Mouse (Mus musculus) kidney, postnatal 14 days (tissue): ENCODE measurements around the gene Fzd4.
A peak's percentile ranks its signal among the peaks of the same experiment; 100 is the strongest.

Experiments
- DNase-seq: peaks from one replicate; pipeline ENCODE4 v3.0.0; 2022; ENCODE audit warnings: mixed read lengths

Fzd4 gene

GRCm38 (mm10) chr7:89401136-89401858 lies 2.9 kb upstream of the Fzd4 start:
- DNase-seq, result no peak

- DNase-seq, result peak; percentile 60
Observed at GRCm38 (mm10) chr7:89401936-89402335, 2.2 kb upstream of the Fzd4 start.

DNA sequence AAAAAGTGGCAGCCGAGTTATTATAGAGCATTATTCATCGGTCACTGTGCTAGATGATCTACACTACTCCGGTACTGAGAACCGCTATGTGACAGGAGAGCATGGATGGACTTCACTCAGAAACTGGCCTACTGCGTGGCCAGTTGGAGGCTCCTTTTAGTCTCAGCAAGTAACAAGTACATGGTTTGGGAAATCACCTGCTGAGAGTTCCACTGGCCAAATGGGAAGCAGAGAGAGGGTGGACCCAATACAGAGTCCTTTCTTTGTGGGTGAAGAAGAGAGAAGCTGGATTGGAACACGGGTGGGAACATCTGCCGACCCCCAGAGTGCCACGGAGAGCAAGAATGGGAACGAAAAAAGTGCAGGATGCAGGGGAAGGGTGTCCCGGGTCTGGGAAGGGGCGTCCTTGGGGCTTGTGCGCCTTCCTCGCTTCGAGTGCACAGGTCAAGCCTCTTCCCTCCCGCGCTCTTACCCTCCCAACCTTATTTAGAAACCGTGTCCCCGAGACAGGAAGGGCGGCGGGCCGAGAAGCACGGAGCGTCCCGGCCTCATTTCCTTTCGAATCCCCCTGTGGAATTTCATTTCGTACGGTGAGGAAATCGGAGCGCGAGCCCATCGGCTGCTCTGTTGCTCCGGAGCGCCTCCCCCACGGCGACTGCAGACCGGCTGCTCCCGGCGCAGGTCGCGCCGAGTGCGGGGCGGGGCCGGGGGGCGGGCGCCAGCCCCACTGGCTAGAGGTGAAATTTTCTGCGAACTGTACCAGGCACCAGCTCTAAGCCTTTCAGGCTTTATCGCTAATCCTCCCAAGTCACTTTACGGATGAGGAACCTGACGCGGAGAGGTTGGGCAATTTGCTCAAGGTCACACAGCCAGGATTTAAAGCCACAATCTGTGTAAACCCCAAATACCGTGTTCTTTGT lies 842 bp upstream of the Fzd4 start:
- peak; percentile 93 for DNase-seq

DNA sequence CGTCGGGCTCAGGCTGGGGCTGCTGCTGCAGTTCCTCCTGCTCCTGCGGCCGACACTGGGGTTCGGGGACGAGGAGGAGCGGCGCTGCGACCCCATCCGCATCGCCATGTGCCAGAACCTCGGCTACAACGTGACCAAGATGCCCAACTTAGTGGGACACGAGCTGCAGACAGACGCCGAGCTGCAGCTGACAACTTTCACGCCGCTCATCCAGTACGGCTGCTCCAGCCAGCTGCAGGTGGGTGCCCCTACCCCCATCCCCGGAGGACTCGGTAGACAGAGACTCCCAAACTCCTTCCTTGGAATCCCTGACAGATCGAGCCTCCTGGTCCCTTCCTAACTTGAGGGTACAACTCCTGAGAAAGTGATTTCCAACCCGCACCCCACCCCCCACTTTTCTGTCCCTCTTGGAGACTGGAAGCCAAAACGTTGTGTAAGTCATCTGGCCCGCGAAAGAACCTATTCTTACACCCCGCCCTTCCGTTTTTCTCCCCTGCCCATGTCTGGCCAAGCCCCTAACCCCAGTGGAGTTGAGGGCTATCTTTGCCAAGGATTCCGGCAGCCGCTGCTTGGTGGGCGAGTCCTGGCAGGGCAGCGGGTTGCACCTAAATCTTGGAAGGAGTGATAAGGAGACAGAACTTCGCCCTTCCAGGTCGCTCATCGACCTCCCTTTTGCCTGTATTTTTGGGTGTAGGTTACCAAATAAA lies 732 bp downstream of the Fzd4 start:
- DNase-seq, result peak; percentile 61

DNA sequence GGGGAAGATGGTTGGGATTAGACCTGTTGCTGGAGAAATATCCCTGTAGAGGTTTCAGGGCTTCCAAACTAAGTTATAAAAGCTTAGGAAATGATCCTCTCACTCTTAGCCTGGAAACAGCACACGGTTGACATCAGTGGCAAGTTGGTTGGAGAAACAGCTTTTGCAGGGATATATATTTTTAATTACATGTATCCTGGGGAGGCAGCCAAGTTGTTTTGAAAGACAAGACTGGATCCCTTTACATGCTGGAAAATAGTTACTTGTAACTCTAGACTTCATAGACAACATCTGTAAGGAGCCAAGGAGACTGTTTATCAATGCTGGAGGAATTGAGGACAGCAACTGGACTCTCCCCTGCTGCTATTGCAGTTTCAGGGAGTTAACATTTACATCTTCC lies 1.9 kb downstream of the Fzd4 start:
- DNase-seq, result no peak

GRCm38 (mm10) chr7:89407006-89407940 lies 3.1 kb downstream of the Fzd4 start:
- peak; percentile 49 for DNase-seq

- DNase-seq, result peak; percentile 50
Observed at GRCm38 (mm10) chr7:89410294-89410693, 6.1 kb downstream of the Fzd4 start.

DNA sequence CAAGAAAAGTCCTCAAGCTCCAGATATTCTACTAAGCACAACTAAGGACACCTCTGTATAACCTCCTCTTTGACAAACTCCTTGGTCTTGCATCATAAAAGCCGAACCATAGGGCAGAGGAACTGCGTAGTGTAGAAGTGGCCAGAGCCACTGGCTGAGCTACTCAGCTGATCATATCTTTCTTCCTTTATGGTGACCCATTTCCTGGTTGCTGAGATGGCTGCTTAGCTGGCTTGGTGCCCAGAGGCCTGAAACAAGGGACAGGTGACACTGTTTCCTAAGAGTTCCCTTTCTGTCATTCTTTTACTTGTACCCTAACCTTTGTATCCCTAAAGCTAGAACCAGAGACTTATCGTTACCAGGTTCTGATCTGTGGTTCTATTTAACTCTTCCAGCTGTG lies 7.2 kb downstream of the Fzd4 start:
- DNase-seq, result peak; percentile 70

GRCm38 (mm10) chr7:89412094-89412493 lies 7.9 kb downstream of the Fzd4 start:
- DNase-seq, result no peak

GRCm38 (mm10) chr7:89416027-89416426 lies 11.9 kb downstream of the Fzd4 start:
- no peak for DNase-seq

GRCm38 (mm10) chr7:89417707-89418106 lies 13.6 kb downstream of the Fzd4 start:
- DNase-seq, result no peak

- DNase-seq, result no peak
Observed at GRCm38 (mm10) chr7:89418127-89418653, 14.0 kb downstream of the Fzd4 start.

DNA sequence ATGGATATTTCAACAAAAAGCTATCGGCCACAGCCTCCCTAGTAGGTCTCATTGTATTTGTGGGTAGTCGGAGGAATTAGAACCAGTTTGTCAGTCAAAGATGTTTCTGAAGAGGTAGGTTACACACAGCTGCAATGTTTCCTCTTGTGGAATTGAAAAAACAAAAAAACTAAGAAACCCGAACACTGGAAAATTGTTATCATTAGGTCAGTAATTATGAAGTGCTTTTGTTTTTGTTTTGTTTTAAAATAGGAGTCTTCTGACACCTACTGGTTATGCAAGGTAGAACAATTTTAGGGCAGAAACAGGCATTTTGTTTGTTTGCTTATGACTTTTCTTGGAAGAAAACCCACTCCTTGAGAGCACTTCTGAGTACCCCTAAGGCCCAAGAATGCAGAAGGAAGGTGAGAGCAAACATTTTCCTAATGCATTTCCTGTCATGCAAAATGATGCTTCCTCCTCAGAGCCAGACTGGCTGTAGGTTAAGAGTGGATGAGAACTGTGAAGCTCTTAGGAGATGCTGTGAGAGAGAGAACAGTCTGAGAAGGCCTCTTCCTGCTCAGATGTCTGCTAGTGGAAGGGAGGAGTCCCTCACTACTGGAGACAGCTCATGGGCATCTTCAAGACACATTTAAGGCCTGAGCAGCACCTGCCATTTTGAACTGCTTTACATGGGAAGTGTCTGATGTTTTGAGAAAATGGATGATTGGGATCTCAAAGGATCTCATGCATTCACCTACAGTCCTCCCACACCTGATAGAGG lies 14.9 kb downstream of the Fzd4 start:
- DNase-seq, result no peak

DNA sequence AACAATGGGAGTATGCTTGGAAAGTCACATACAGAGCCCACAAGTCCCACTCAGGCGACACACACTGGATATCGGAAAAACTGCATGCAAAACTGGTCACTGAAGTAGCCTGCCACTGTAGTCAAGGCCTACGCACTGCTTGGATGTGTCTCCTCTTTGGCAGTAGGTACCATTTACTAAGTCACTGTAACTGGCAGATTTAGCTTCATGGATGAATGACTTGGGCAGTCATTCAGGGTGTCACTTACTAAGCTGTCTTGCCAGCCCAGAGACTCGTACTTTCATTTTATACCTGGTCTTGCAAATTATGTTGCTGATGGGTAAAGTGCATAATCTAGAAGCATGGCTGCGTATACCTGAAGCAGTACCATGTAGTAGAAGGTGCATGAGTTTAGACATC lies 17.1 kb downstream of the Fzd4 start:
- DNase-seq, result no peak

GRCm38 (mm10) chr7:89422650-89423049 lies 18.5 kb downstream of the Fzd4 start:
- no peak for DNase-seq

- no peak for DNase-seq
Observed at GRCm38 (mm10) chr7:89423194-89423593, 19.0 kb downstream of the Fzd4 start.

GRCm38 (mm10) chr7:89423688-89424255 lies 19.6 kb downstream of the Fzd4 start:
- peak; percentile 68 for DNase-seq

DNA sequence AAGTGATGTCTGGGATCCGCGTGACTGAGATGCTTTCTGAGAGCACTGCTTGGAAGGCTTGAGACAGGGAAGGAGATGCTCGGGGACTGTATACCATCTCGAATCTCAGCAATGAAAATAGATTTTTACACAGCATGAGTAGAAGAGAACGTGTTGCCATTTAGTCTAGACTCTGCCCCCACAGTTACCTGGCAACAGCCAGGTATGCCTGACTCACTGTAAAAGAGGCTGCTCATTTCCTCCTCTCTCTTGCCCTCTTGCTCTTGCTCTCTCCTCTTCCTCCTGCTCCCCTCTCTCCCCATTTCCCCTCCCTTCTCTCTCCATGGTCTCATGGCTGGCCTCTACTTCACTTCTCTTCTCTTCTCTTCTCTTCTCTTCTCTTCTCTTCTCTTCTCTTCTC lies 20.5 kb downstream of the Fzd4 start:
- no peak for DNase-seq

GRCm38 (mm10) chr7:89425803-89426725 lies 21.9 kb downstream of the Fzd4 start:
- no peak for DNase-seq

- DNase-seq, result peak; percentile 58
Observed at GRCm38 (mm10) chr7:89427101-89427500, 22.9 kb downstream of the Fzd4 start.
